Mouse (Mus musculus) kidney, adult 2 months (tissue): Measurements from ENCODE around the gene Sh3kbp1. TPM values are rescaled to one million over a fixed set of nuclear protein-coding genes. Genes with fewer than 3 reads are reported as not detected.

Experiments used
- DNase-seq: peaks from one replicate; pipeline ENCODE4 v3.0.0; 2021
- H3K27ac ChIP-seq: fragments of 200-500 bp; 2 replicates; pipeline ENCODE4 v1.5.1; 2012; ENCODE audit warnings: low read depth, low read length, control low read depth, inconsistent platforms; ENCODE audit not compliant: insufficient read depth
- H3K27me3 ChIP-seq: fragments of 200-500 bp; replicated peaks from 2 replicates; pipeline ENCODE4 v1.6.1; 2012; ENCODE audit warnings: mild to moderate bottlenecking, moderate library complexity, low read length, inconsistent platforms; ENCODE audit not compliant: control insufficient read depth, insufficient read depth
- H3K36me3 ChIP-seq: fragments of 200-500 bp; 2 replicates; pipeline ENCODE4 v1.6.1; 2012; ENCODE audit warnings: mild to moderate bottlenecking, moderate library complexity, low read length, inconsistent platforms; ENCODE audit not compliant: control insufficient read depth, insufficient read depth
- H3K4me1 ChIP-seq: fragments of 200-500 bp; 2 replicates; pipeline ENCODE4 v1.6.1; 2011; ENCODE audit warnings: low read length; ENCODE audit not compliant: control insufficient read depth, insufficient read depth
- H3K4me3 ChIP-seq: fragments of 200-500 bp; 2 replicates; pipeline ENCODE4 v1.5.1; 2011; ENCODE audit warnings: mild to moderate bottlenecking, low read depth, low read length, control low read depth; ENCODE audit not compliant: insufficient read depth
- CTCF ChIP-seq: fragments of 200-500 bp; conservative IDR thresholded peaks from 2 replicates; pipeline ENCODE4 v1.5.1; 2011; ENCODE audit warnings: low read depth, mild to moderate bottlenecking, control low read depth, low read length, moderate library complexity, mixed read lengths; ENCODE audit not compliant: insufficient read depth, insufficient read length
- POLR2A ChIP-seq: fragments of 200-500 bp; IDR thresholded peaks from one replicate; pipeline ENCODE4 v1.6.1; 2011; ENCODE audit warnings: low read depth, low read length, control low read depth
- WGBS: fragments of 180-500 bp; shearing (Covaris S2); methylation state at CpG from one replicate; pipeline ENCODE4 v1.1.7; 2018; 5-methylcytosine and 5-hydroxymethylcytosine counted together
- polyA plus RNA-seq: library from polyadenylated mRNA; depleted of rRNA; stranded (reverse); fragments of >200 nt; gene quantifications from 2 replicates; pipeline ENCODE4 v1.2.3, GENCODE M21; 2012

Gene Sh3kbp1
- polyA plus RNA-seq, 1 experiment = 9.4 TPM

DNA sequence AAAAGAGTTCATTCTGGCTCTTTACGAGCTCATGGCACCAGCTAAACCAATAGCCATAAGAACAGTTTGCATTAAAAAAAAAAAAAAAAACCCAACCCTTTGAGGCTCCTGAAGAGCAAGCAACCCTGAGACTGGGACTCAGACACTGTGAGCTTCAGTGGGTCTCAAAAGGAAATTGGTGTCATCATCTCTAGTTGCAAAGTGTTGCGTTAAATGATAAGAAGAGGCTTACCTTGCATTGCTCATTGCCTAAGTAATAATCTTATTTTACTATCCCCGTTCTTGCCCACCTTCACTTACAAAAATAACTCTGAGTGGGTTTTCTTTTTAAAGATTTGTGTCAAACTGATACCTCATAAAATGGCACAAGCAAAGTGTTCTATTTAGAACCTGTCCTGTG is 21.5 kb downstream of the Sh3kbp1 start:
- Histone ChIP-seq H3K4me3 (no peak overlapping the region), H3K4me1 (0 out of 2 replicates have a peak, but pooled peaks cover 5% of the 10 kb centered on the region), H3K27me3 (no peaks in the 10 kb centered on the region), H3K27ac (no peak overlapping the region), H3K36me3 (no peaks in the 10 kb centered on the region)
- TF ChIP-seq CTCF (no peak), POLR2A (no peak)
- no peak for DNase-seq
- 100% methylated on average over 3 of the region's 3 CpGs for WGBS

DNA sequence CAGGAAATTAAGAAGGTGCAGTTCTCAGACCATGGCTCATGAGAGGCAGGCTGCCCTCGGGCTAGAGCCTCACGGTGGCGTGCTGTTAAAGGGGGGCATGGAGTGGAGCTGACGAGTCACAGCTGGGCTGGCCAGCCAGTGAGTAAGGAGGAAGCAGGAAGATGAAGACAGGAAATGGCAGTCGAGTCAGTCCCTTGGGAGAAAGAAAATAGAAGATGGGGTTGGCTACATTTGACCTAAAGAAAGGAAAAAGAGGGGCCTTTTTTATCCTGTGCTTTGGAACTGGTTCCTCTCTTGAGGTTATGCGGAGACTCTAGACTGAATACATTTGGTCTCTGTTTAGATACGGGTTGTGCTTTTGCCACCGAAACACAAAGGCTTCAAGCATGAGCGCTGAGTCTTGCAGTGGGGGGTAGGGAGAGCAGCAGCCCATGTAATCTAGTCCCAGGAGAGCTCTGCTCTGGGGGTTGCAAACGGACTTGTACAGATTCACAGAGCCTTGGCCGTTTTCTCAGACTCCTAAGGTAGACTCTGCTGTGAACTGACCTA is 23.1 kb downstream of the Sh3kbp1 start:
- Histone ChIP-seq H3K4me3 (peak overlapping the region; percentile 1; the same call in 1 of the 2 replicates), H3K4me1 (0 out of 2 replicates have a peak, but pooled peaks cover 5% of the 10 kb centered on the region), H3K36me3 (no peaks in the 10 kb centered on the region), H3K27me3 (no peaks in the 10 kb centered on the region), H3K27ac (peak overlapping the region; percentile 52; the same call in 1 of the 2 replicates)
- TF ChIP-seq CTCF (no peak), POLR2A (no peak)
- WGBS = 24% methylated on average over 11 of the region's 11 CpGs
- peak; percentile 31 for DNase-seq

DNA sequence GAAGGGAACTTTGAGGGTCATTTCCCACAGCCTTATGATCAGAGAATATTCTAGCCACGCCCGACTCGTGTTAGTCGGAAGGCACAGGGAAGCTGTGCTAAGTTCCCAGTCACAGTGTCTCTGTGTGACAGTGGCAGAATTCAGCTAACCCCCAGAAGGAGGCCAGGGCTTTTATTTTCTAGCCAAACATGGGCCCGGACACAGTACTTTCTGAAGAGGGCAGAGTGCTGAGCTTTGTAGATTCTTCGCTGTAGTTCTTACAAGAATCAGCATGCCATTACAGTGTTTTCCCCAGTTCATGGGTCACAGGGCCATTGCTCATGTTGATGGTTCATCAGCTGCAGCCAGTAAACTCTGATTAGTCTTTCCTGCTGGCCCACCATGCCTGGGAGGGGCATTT is 23.7 kb downstream of the Sh3kbp1 start:
- peak overlapping the region; percentile 52; the same call in 1 of the 2 replicates for H3K27ac ChIP-seq
- 16% methylated on average over 6 of the region's 6 CpGs for WGBS
- H3K27me3 ChIP-seq = no peaks in the 10 kb centered on the region
- H3K36me3 ChIP-seq = no peaks in the 10 kb centered on the region
- H3K4me1 ChIP-seq = 0 out of 2 replicates have a peak, but pooled peaks cover 5% of the 10 kb centered on the region
- DNase-seq = peak; percentile 7
- TF ChIP-seq CTCF (no peak), POLR2A (no peak)
- 0 out of 2 replicates have a peak overlapping the region, but pooled peaks have one; percentile 1 for H3K4me3 ChIP-seq

DNA sequence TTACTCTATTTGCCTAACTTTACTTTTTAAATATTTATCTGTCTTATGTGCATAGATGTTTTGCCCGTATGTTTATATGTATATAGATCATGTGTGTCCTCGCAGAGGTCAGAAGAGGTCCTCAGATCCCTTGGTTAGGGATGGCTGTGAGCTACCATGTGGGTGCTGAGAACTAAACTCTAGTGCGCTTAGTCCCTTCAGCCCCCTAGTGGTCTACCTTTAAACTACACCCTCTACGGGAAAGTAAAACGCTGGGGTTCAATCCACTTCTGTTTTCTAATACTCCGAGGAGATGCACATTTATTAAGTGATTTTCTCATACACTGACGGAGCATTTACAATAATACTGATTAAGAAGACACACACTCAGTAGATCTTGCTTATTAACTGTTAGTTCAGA is 44.3 kb downstream of the Sh3kbp1 start:
- 97% methylated on average over 7 of the region's 7 CpGs for WGBS

DNA sequence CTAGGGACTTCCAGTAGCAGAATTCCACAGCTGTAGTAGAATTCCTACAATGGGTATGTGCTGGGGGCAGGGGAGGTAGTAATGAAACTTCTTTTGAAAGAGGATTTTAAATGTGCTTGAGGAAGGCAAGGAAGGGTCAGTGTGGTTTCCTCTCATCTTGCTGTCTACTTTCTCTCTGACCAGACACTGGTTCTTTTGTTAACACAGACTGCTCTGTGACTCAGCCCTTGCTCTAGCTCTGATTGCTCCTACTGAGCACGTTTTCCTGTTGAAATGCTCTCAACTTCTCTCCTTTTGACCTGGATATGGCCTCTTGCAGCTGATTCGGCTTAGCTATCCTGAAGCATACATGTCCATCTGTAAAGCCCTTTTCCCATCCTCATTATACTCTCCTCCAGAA is 45.4 kb downstream of the Sh3kbp1 start:
- H3K36me3 ChIP-seq = no peaks in the 10 kb centered on the region
- no peak overlapping the region for H3K27ac ChIP-seq
- no peak for TF ChIP-seq POLR2A
- TF ChIP-seq CTCF = no peak

More for the DNA sequence above, 44.3 kb downstream of the Sh3kbp1 start:
- TF ChIP-seq POLR2A = no peak
- TF ChIP-seq CTCF = no peak
- no peak overlapping the region for H3K27ac ChIP-seq
- H3K4me3 ChIP-seq = no peak overlapping the region
- no peaks in the 10 kb centered on the region for H3K4me1 ChIP-seq
- no peak for DNase-seq
- no peaks in the 10 kb centered on the region for H3K27me3 ChIP-seq
- no peaks in the 10 kb centered on the region for H3K36me3 ChIP-seq

DNA sequence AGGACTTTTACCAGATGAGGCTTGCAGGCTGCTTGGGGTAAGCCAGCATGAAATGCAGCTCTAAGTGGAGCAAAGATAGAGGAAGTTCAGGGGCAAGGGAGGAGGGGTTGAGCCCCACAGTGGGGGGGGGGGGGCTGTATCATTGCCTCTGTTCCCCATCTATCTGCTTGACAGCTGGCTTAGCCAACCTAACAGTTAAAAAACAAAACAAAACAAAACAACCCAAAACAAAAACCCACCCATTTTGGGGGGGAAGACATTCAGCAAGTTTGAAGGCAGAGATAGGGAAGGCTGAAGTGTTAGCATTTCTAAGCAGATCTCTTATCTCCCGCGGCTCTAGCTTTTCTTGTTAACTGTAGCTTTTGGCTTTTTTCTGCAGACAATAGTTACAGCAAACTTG is 49.2 kb downstream of the Sh3kbp1 start:
- H3K27ac ChIP-seq = no peak overlapping the region

More for the DNA sequence above, 45.4 kb downstream of the Sh3kbp1 start:
- 57% methylated on average over 2 of the region's 2 CpGs for WGBS
- Histone ChIP-seq H3K4me1 (no peaks in the 10 kb centered on the region), H3K4me3 (no peak overlapping the region), H3K27me3 (no peaks in the 10 kb centered on the region)
- DNase-seq = no peak

DNA sequence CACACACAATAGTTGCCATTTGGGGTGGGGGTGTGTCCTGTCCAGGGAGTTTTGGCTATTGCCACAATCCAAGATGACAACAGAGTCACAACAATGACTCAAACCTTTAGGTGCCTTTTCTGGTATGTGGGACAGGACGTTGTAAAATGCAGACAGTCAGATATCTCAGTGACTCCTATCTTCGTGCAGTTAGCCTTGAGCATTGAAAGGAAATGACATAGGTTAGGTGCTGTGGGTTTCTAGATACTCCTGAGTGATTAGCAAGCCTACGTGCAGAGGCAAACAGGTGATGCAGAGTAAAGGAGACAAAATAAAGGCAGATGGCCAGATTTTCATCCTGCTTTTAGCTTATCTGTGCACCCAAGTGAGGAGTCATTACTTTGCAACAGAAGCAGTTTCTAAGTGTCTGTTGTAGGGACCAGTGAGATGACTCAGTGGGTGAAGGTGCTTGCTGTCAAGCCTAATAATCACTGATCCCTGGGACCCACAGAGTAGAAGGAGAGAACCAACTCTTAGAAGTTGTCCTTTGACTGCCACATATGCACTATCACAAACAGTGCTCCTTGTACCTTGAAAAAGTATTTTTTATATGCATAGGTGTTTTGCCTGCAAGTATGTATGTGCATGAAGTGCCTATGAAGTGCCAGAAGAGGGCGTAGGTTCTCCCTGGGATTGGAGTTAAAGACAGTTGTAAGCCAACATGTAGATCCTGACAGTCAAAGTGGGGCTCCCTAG is 50.7 kb downstream of the Sh3kbp1 start:
- no peaks in the 10 kb centered on the region for H3K36me3 ChIP-seq
- no peak overlapping the region for H3K4me3 ChIP-seq
- no peaks in the 10 kb centered on the region for H3K4me1 ChIP-seq
- H3K27me3 ChIP-seq = no peaks in the 10 kb centered on the region
- TF ChIP-seq CTCF (no peak), POLR2A (no peak)
- WGBS = 76% methylated on average over 4 of the region's 4 CpGs
- no peak overlapping the region for H3K27ac ChIP-seq
- DNase-seq = no peak

More for the DNA sequence above, 49.2 kb downstream of the Sh3kbp1 start:
- Histone ChIP-seq H3K36me3 (no peaks in the 10 kb centered on the region), H3K4me1 (no peaks in the 10 kb centered on the region), H3K27me3 (no peaks in the 10 kb centered on the region), H3K4me3 (no peak overlapping the region)
- WGBS = 34% methylated on average over 2 of the region's 2 CpGs
- no peak for TF ChIP-seq CTCF
- DNase-seq = no peak
